Mouse (Mus musculus) intestine, embryonic 15.5 days (tissue): ENCODE data around the gene Fcor. TPM values are rescaled to one million over a fixed set of nuclear protein-coding genes. Genes with fewer than 3 reads are reported as not detected.

Experiments
- ATAC-seq: fragments of 200-750 bp; cut with Nextera tagmentation; 2 replicates; pipeline ENCODE4 v1.8.0; 2017; ENCODE audit warnings: moderate TSS enrichment, moderate library complexity
- H3K27ac ChIP-seq: fragments of 300-500 bp; sonication (generic); 2 replicates; pipeline ENCODE4 v1.5.1; 2015; ENCODE audit warnings: mild to moderate bottlenecking, inconsistent platforms
- H3K27me3 ChIP-seq: fragments of 300-500 bp; sonication (generic); replicated peaks from 2 replicates; pipeline ENCODE4 v1.6.1; 2015; ENCODE audit warnings: inconsistent platforms
- H3K36me3 ChIP-seq: fragments of 300-500 bp; sonication (generic); 2 replicates; pipeline ENCODE4 v1.6.1; 2015; ENCODE audit warnings: inconsistent platforms
- H3K4me1 ChIP-seq: fragments of 300-500 bp; sonication (generic); replicated peaks from 2 replicates; pipeline ENCODE4 v1.6.1; 2015; ENCODE audit warnings: inconsistent platforms
- H3K4me2 ChIP-seq: fragments of 300-500 bp; sonication (generic); replicated peaks from 2 replicates; pipeline ENCODE4 v1.6.1; 2015; ENCODE audit warnings: mild to moderate bottlenecking, inconsistent platforms
- H3K4me3 ChIP-seq: fragments of 300-500 bp; sonication (generic); replicated peaks from 2 replicates; pipeline ENCODE4 v1.5.1; 2015; ENCODE audit warnings: inconsistent platforms
- H3K9ac ChIP-seq: fragments of 300-500 bp; sonication (generic); 2 replicates; pipeline ENCODE4 v1.6.1; 2015; ENCODE audit warnings: inconsistent platforms
- H3K9me3 ChIP-seq: fragments of 300-500 bp; sonication (generic); 2 replicates; pipeline ENCODE4 v1.6.1; 2016; ENCODE audit warnings: inconsistent platforms
- WGBS: fragments of 180-500 bp; shearing (Covaris S2); methylation state at CpG from one replicate; pipeline ENCODE4 v1.1.7; 2015; 5-methylcytosine and 5-hydroxymethylcytosine counted together
- polyA plus RNA-seq: library from polyadenylated mRNA; unstranded; fragments of >200 nt; fragmentation: Nextera tagmentation; extraction: Ambion mirVana; gene quantifications from 2 replicates; pipeline ENCODE4 v1.2.1, GENCODE M21; 2015

Gene Fcor
- polyA plus RNA-seq, 1 experiment from 2014 or later = 8.0 TPM

DNA sequence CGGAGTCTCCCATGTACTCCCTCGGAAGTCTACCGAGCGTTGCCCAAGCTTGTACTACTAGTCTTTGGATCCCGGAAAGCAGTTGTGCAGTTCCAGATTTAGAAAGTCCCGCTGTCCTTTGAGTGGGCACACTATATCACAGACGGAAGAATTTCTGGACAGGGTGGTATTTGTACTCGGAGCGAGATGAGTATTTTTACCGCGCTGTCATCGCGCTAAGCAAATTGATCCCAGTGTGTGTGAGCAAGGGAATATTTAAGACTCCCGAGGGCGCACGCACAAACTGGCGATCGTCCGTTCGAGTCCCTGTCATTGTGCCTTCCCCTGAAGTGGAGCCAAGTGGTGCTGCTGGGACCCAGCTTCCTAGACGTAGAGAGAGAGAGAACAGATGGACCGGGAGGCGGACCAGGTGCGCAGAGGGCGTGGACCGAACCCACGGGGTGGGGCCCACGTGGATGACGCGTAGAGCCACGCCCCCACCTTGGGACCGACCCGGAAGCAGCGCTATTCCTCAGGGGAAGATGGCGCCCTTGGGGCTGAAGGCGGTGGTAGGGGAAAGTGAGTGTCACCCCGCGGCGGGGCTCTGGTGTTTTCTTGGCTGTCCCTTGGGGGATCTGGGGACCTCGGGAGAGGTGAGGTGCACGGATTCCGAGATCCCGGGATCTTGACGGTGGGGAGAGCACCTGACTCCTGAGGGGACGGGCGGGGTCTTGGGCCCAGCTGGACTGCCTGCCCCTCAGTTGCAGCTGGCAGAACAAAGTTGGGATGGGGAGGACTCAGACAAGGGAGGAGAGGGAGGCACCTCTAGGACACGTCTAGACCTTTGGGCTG, 41.3 kb downstream of the Fcor start, which contains the start of gene Stxbp2:
Gene Stxbp2 (plus strand): TSS at position 309 of the 831 bp plus-strand sequence.
- Histone ChIP-seq H3K4me1 (no peaks in the 10 kb centered on the region), H3K9me3 (no peaks in the 10 kb centered on the region), H3K9ac (peak within 1 kb of the TSS; percentile 65), H3K4me2 (peak within 1 kb of the TSS; percentile 79), H3K27ac (no peak within 1 kb of the TSS), H3K27me3 (no peaks in the 10 kb centered on the region), H3K4me3 (peak within 1 kb of the TSS; percentile 61), H3K36me3 (0 out of 2 replicates have a peak, but pooled peaks cover 3% of the 10 kb centered on the region)
- 5% methylated on average over 47 of the region's 47 CpGs for WGBS
- ATAC-seq = peak; percentile 97

DNA sequence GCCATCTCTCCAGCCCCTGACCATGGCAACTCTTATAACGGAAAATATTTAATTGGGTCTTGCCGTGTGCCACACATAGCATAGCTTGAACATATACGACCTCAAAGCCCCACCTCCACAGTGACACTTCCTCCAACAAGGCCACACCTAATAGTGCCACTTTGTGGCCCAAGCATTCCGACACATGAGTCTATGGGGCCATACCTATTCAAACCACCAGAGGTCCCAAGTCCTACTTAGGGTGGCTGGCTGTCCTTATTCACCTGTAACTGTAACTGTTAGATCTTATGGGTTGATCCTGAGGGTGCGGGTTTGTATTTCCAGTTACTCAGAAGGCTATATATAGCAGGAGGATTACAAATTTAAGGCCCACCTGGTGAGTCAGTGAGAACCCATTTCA, 44.1 kb downstream of the Fcor start:
- no peak for ATAC-seq
- H3K4me3 ChIP-seq = no peak overlapping the region
- WGBS = 28% methylated on average over 5 of the region's 5 CpGs

DNA sequence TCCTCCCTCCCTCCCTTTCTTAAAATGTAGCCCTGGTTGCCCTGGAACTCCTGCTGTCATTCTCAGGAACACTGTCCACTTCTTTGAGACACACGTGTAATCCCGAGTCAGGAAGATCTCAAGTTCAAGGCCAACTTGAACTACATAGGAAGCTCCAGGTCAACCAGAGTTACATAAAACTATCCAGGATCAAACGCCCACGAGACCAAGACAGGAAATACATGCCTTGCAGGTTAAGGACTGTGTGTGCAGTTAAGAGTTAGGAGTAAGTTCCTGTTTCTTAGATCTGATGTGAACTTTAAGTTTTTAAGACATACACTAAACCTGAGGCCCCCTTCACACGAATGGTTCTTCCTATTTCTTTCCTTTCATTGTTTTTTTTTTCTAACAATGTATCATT, 45.2 kb downstream of the Fcor start:
- Histone ChIP-seq H3K9ac (no peak overlapping the region), H3K4me2 (no peak overlapping the region), H3K9me3 (no peaks in the 10 kb centered on the region), H3K27ac (no peak overlapping the region), H3K4me1 (peaks cover 5% of the 10 kb centered on the region; the same call in 1 of the 2 replicates), H3K36me3 (no peaks in the 10 kb centered on the region), H3K4me3 (no peak overlapping the region), H3K27me3 (no peaks in the 10 kb centered on the region)
- 55% methylated on average over 5 of the region's 5 CpGs for WGBS
- ATAC-seq = no peak

More for the DNA sequence above, 44.1 kb downstream of the Fcor start:
- no peaks in the 10 kb centered on the region for H3K4me1 ChIP-seq
- no peak overlapping the region for H3K4me2 ChIP-seq
- H3K9ac ChIP-seq = no peak overlapping the region
- no peak overlapping the region for H3K27ac ChIP-seq
- H3K36me3 ChIP-seq = no peaks in the 10 kb centered on the region
- no peaks in the 10 kb centered on the region for H3K9me3 ChIP-seq
- no peaks in the 10 kb centered on the region for H3K27me3 ChIP-seq

DNA sequence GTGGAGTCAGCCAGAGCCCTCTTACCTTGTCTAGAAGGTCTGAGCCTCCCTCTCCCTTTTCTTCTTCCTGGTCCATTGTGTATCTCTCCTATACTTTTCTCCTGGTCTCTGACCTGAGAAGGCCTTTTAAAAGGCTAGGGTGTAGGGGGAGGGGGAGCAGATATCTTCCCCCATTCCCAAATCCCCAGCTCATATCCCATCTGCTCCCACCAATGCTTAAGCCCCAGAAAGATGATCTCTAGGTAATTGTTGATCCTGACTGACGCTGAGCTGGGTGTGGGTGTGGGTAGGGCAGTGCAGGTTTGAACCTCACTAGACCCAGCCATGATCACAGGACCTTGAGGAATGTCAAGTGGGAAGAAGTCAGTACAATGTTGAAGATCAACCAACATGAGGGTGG, 46.7 kb downstream of the Fcor start, which contains the start of gene Pcp2:
Gene Pcp2 (minus strand): TSS at position 101 of the 400 bp plus-strand sequence.
- no peak for ATAC-seq
- no peak within 1 kb of the TSS for H3K27ac ChIP-seq
- H3K36me3 ChIP-seq = no peaks in the 10 kb centered on the region
- H3K9ac ChIP-seq = no peak within 1 kb of the TSS
- peaks cover 8% of the 10 kb centered on the region; the same call in 1 of the 2 replicates for H3K4me1 ChIP-seq
- no peak within 1 kb of the TSS for H3K4me3 ChIP-seq
- H3K9me3 ChIP-seq = no peaks in the 10 kb centered on the region
- no peaks in the 10 kb centered on the region for H3K27me3 ChIP-seq
- no peak within 1 kb of the TSS for H3K4me2 ChIP-seq
- 66% methylated on average over 1 of the region's 1 CpGs for WGBS

DNA sequence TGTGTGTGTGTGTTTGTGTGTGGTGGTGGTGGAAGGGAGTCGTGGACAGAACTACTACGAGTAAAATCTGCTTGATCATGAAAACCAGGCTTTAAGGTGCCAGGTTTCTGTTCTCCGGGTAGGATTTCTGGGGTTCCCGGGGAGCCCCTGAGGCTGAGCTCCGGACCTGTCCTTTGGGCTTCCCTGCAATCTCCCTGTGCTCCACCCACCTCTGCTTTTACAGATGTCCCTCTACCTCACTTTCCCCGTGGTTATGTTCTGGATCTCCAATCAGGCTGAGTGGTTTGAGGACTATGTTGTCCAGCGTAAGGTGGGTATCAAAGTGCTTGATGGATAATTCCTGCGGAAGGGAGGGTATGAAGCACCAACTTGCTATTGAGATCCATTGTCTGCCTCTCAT, 50.0 kb downstream of the Fcor start:
- Histone ChIP-seq H3K9ac (no peak overlapping the region; the same call in 1 of the 2 replicates), H3K4me2 (peak overlapping the region; percentile 80), H3K27me3 (no peaks in the 10 kb centered on the region), H3K36me3 (peaks cover 9% of the 10 kb centered on the region), H3K4me1 (peaks cover 13% of the 10 kb centered on the region), H3K27ac (no peak overlapping the region), H3K4me3 (peak overlapping the region; percentile 76), H3K9me3 (no peaks in the 10 kb centered on the region)
- ATAC-seq = no peak
- WGBS = 64% methylated on average over 8 of the region's 8 CpGs

DNA sequence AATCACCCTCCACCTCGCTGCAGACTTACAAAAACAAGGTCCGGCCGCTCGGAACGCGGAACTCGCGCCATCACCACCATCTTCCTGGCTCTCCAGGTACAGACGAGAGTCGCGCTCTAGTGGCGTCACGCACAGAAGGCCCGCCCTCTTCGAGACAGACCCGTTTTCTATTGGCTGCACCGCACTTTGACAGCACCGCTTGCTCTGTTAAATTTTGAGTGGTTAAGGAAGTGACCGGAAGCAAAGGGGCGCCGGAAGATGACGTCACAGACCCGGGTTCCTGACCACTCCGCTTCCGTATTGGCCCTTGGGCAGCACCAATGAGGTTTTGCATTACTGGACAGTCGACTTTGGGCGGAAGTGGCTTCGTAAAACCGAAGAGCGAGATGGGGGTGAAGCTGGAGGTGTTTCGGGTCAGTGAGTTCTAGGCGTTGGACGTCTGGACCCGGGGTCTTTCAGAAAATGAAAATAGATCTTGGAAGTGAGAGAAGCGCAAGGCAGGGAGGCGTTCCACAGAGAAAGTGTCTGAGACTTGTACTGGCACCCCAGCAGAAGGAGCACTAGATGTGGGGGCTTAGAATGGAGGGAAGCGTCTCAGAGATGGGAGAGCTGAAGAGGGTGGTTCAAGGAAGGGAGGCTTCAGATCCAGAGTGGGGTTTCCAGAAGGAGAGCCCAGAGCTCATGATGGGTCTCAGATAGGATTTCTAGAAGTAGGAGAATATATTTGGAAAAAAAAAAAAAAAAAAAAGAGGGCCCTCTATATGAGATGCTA, 50.8 kb downstream of the Fcor start, which contains the start of the genes Xab2 and Pet100:
Gene Xab2 (minus strand): TSS at position 118 of the 772 bp plus-strand sequence.
Gene Pet100 (plus strand): TSS at position 350 of the 772 bp plus-strand sequence.
- WGBS = under 1% methylated on average over 37 of the region's 37 CpGs
- Histone ChIP-seq H3K27me3 (no peaks in the 10 kb centered on the region), H3K9ac (peak within 1 kb of the TSS; percentile 69), H3K27ac (no peak within 1 kb of the TSS), H3K4me1 (peaks cover 13% of the 10 kb centered on the region), H3K4me3 (peak within 1 kb of the TSS; percentile 76), H3K36me3 (peaks cover 9% of the 10 kb centered on the region), H3K4me2 (peak within 1 kb of the TSS; percentile 80), H3K9me3 (no peaks in the 10 kb centered on the region)
- peak; percentile 99 for ATAC-seq

Other genes with a start within 250 kb of the Fcor start
- 8.9 and 15.2 TPM in 2 replicates for gene Pex11g, start 204.7 kb downstream of the Fcor start, polyA plus RNA-seq
- not detected in 2 replicates for gene Tex45, start 201.5 kb downstream of the Fcor start, polyA plus RNA-seq
- 31.3 and 32.6 TPM in 2 replicates for gene Zfp358, start 179.2 kb downstream of the Fcor start, polyA plus RNA-seq
- gene Mcoln1, start 171.9 kb downstream of the Fcor start, polyA plus RNA-seq = 52.4 and 60.9 TPM in 2 replicates
- gene Pnpla6, start 157.0 kb downstream of the Fcor start, polyA plus RNA-seq = 34.4 and 36.7 TPM in 2 replicates
- 5.0 and 5.1 TPM in 2 replicates for gene C330021F23Rik, start 104.4 kb downstream of the Fcor start, polyA plus RNA-seq
- gene Camsap3, start 85.1 kb downstream of the Fcor start, polyA plus RNA-seq = 21.0 and 24.4 TPM in 2 replicates
- gene Xab2, start 51.0 kb downstream of the Fcor start, polyA plus RNA-seq = 45.2 and 50.9 TPM in 2 replicates
- 89.9 and 93.4 TPM in 2 replicates for gene Pet100, start 50.8 kb downstream of the Fcor start, polyA plus RNA-seq
- gene Pcp2, start 46.8 kb downstream of the Fcor start, polyA plus RNA-seq = 0.10 TPM in 1 of 2 replicates, not detected in the other
- gene Stxbp2, start 41.4 kb downstream of the Fcor start, polyA plus RNA-seq = 110 and 123 TPM in 2 replicates
- gene Retn, start 16.6 kb downstream of the Fcor start, polyA plus RNA-seq = 0.27 TPM in 1 of 2 replicates, not detected in the other
- gene Mcemp1, start 6.6 kb downstream of the Fcor start, polyA plus RNA-seq = 0.40 and 0.54 TPM in 2 replicates
- gene Trappc5, start 3.9 kb upstream of the Fcor start, polyA plus RNA-seq = 36.0 and 36.7 TPM in 2 replicates
- 0.08 and 0.09 TPM in 2 replicates for gene Fcer2a, start 21.8 kb upstream of the Fcor start, polyA plus RNA-seq
- 0.40 TPM in 1 of 2 replicates, not detected in the other for gene Clec4g, start 48.3 kb upstream of the Fcor start, polyA plus RNA-seq
- gene Cd209a, start 76.6 kb upstream of the Fcor start, polyA plus RNA-seq = 0.15 and 0.23 TPM in 2 replicates
- not detected in 2 replicates for gene Cd209e, start 181.9 kb upstream of the Fcor start, polyA plus RNA-seq
- not detected in 2 replicates for gene Cd209d, start 206.2 kb upstream of the Fcor start, polyA plus RNA-seq